ENCODE assay signal across 17 mouse cellular contexts in the genomic region with DNA sequence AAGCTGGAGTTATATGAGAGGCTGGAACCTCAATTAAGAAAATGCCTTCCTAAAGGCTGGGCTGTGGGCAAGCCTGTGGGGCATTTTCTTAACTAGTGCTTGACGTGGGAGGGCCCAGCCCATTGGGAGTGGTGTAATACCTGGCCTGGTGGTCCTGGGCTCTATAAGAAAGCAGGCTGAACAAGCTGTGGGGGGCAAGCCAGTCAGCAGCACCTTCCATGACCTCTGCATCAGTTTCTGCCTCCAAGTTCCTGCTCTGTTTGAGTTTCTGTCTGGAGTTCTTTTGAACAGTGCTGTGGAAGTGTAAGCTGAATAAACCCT. TPM values are rescaled to one million over a fixed set of nuclear protein-coding genes. Genes with fewer than 3 reads are reported as not detected.
DNase-seq lines count a peak whose midpoint lies in the region; ATAC-seq lines count a peak whose summit lies in the region.
"Had no signal": no experiment of that assay in that cellular context is flagged by ENCODE, and none has a peak within 500 bp of the region (broad histone marks: within the 10 kb centered on the region; RNA-seq: fewer than 3 reads in every experiment).

No protein-coding gene starts in this region.

- H3K4me1 ChIP-seq in heart, embryonic 10.5 days, result peaks cover 16% of the 10 kb centered on the region
- 0 out of 2 replicates have a peak, but pooled peaks cover 7% of the 10 kb centered on the region for H3K4me1 ChIP-seq in kidney, embryonic 16.5 days (ENCODE audit: insufficient read depth, low read length)
- peaks cover 83% of the 10 kb centered on the region for H3K4me1 ChIP-seq in megakaryocyte, embryonic 14.5 days
- peaks cover 14% of the 10 kb centered on the region for H3K4me1 ChIP-seq in stomach, embryonic 15.5 days
- H3K4me1 ChIP-seq: neural tube, embryonic 12.5 days had no signal

- intact Hi-C loops in heart, postnatal 25 days (cut with DNase I), result no loop called here

- H3K27me3 ChIP-seq in heart, embryonic 10.5 days (ENCODE audit: insufficient read depth, poor library complexity, severe bottlenecking), result no peaks in the 10 kb centered on the region
- no peaks in the 10 kb centered on the region for H3K27me3 ChIP-seq in kidney, embryonic 16.5 days (ENCODE audit: insufficient read depth, low read length)
- H3K27me3 ChIP-seq in megakaryocyte, embryonic 14.5 days (replicated peaks), result no peaks in the 10 kb centered on the region
- no peaks in the 10 kb centered on the region for H3K27me3 ChIP-seq in stomach, embryonic 15.5 days (replicated peaks)
- H3K27me3 ChIP-seq: embryonic facial prominence, embryonic 13.5 days; neural tube, embryonic 12.5 days had no signal

- H3K36me3 ChIP-seq in heart, embryonic 10.5 days, result 0 out of 2 replicates have a peak, but pooled peaks cover 4% of the 10 kb centered on the region
- no peaks in the 10 kb centered on the region for H3K36me3 ChIP-seq in kidney, embryonic 16.5 days (ENCODE audit: insufficient read depth, low read length)
- peaks cover 4% of the 10 kb centered on the region for H3K36me3 ChIP-seq in megakaryocyte, embryonic 14.5 days (replicated peaks; ENCODE audit: low read length)
- H3K36me3 ChIP-seq in stomach, embryonic 15.5 days, result no peaks in the 10 kb centered on the region
- H3K36me3 ChIP-seq: embryonic facial prominence, embryonic 13.5 days; forebrain, embryonic 10.5 days; neural tube, embryonic 12.5 days had no signal

- no peak for DNase-seq in heart, embryonic 10.5 days (ENCODE audit: low spot score)
- no peak for DNase-seq in heart, postnatal 25 days (ENCODE audit: low spot score)
- no peak for DNase-seq in kidney, postnatal 10 days
- no peak for DNase-seq in urinary bladder, postnatal 14 days (ENCODE audit: low spot score)
- DNase-seq: B cell, adult 2 months; cerebellum, adult 11-12 months; gastrocnemius, postnatal 25 days; right cerebral cortex, postnatal 4 days had no signal

- 31% methylated on average over 1 of the region's 1 CpGs for WGBS in heart, embryonic 10.5 days
- WGBS in kidney, embryonic 16.5 days, result 22% methylated on average over 1 of the region's 1 CpGs
- WGBS in stomach, embryonic 15.5 days, result 35% methylated on average over 1 of the region's 1 CpGs

- H3K9me3 ChIP-seq in heart, embryonic 10.5 days, result no peaks in the 10 kb centered on the region
- 0 out of 2 replicates have a peak, but pooled peaks cover 3% of the 10 kb centered on the region for H3K9me3 ChIP-seq in kidney, embryonic 16.5 days (ENCODE audit: low read length)
- peaks cover 12% of the 10 kb centered on the region for H3K9me3 ChIP-seq in megakaryocyte, embryonic 14.5 days
- no peaks in the 10 kb centered on the region; the same call in 1 of the 2 replicates for H3K9me3 ChIP-seq in stomach, embryonic 15.5 days
- H3K9me3 ChIP-seq: embryonic facial prominence, embryonic 13.5 days had no signal

- no peak overlapping the region for H3K4me2 ChIP-seq in kidney, embryonic 16.5 days (replicated peaks; ENCODE audit: low read depth, low read length)
- H3K4me2 ChIP-seq in stomach, embryonic 15.5 days, result no peak overlapping the region
- H3K4me2 ChIP-seq: embryonic facial prominence, embryonic 13.5 days; hindbrain, embryonic 14.5 days; neural tube, embryonic 12.5 days had no signal

- H3K4me3 ChIP-seq in heart, embryonic 10.5 days, result no peak overlapping the region
- H3K4me3 ChIP-seq in kidney, embryonic 16.5 days (ENCODE audit: low read length), result no peak overlapping the region
- H3K4me3 ChIP-seq in megakaryocyte, embryonic 14.5 days (replicated peaks), result peak overlapping the region; percentile 56
- H3K4me3 ChIP-seq in stomach, embryonic 15.5 days (replicated peaks), result no peak overlapping the region
- H3K4me3 ChIP-seq: embryonic facial prominence, embryonic 13.5 days; forebrain, embryonic 10.5 days; neural tube, embryonic 12.5 days had no signal

- H3K27ac ChIP-seq in heart, embryonic 10.5 days, result peak overlapping the region; percentile 48; the same call in 1 of the 2 replicates
- peak overlapping the region; percentile 25; the same call in 1 of the 2 replicates for H3K27ac ChIP-seq in kidney, embryonic 16.5 days (ENCODE audit: low read length)
- H3K27ac ChIP-seq in stomach, embryonic 15.5 days, result peak overlapping the region; percentile 58; the same call in 1 of the 2 replicates
- H3K27ac ChIP-seq: embryonic facial prominence, embryonic 13.5 days; forebrain, embryonic 10.5 days; hindbrain, embryonic 14.5 days; neural tube, embryonic 12.5 days had no signal

- no peak overlapping the region for H3K9ac ChIP-seq in kidney, embryonic 16.5 days (replicated peaks; ENCODE audit: low read length)
- no peak overlapping the region for H3K9ac ChIP-seq in stomach, embryonic 15.5 days
- H3K9ac ChIP-seq: embryonic facial prominence, embryonic 13.5 days; hindbrain, embryonic 14.5 days; neural tube, embryonic 12.5 days had no signal

- ATAC-seq in kidney, embryonic 16.5 days (ENCODE audit: low FRiP score, low TSS enrichment), result no peak
- ATAC-seq in megakaryocyte, adult 5-6 weeks (ENCODE audit: poor library complexity, severe bottlenecking), result no peak
- no peak; the same call in 1 of the 2 replicates for ATAC-seq in stomach, embryonic 15.5 days (ENCODE audit: insufficient read depth, low FRiP score, low read depth)
- ATAC-seq: midbrain, embryonic 16.5 days had no signal

RNA-seq across cellular contexts. Expression of a gene that starts 5.8 kb away (rescaled TPM):
- 69.5 and 91.2 TPM in 2 replicates for polyA plus RNA-seq in heart, embryonic 10.5 days (2016; fragmentation: Nextera tagmentation; extraction: Ambion mirVana)
- 100 to 1,000 TPM; 170 to 174 TPM for total RNA-seq in heart, postnatal 25 days (2021)
- 110 and 116 TPM in 2 replicates for polyA plus RNA-seq in kidney, embryonic 16.5 days (2015; fragmentation: Nextera tagmentation; extraction: Ambion mirVana)
- polyA plus RNA-seq in megakaryocyte, embryonic 14.5 days (2012; ENCODE audit: insufficient read depth, low replicate concordance), result 117 and 173 TPM in 2 replicates
- total RNA-seq in megakaryocyte, adult 5-6 weeks (2015), result 12.2 and 12.5 TPM in 2 replicates
- 5.1 and 8.8 TPM in 2 replicates for total RNA-seq in megakaryocyte, adult 5-6 weeks (2017)
- polyA plus RNA-seq in stomach, embryonic 15.5 days (2015; fragmentation: Nextera tagmentation; extraction: Ambion mirVana), result 97.9 and 105 TPM in 2 replicates

RNA-seq across cellular contexts. Expression of a gene that starts 31.7 kb away (rescaled TPM):
- polyA plus RNA-seq in heart, embryonic 10.5 days (2016; fragmentation: Nextera tagmentation; extraction: Ambion mirVana), result 66.3 and 87.5 TPM in 2 replicates
- total RNA-seq in heart, postnatal 25 days (2021), result 10 to 100 TPM; 40.6 to 44.9 TPM
- 113 and 114 TPM in 2 replicates for polyA plus RNA-seq in kidney, embryonic 16.5 days (2015; fragmentation: Nextera tagmentation; extraction: Ambion mirVana)
- polyA plus RNA-seq in megakaryocyte, embryonic 14.5 days (2012; ENCODE audit: insufficient read depth, low replicate concordance), result 262 and 336 TPM in 2 replicates
- 9.8 and 11.8 TPM in 2 replicates for total RNA-seq in megakaryocyte, adult 5-6 weeks (2015)
- 2.4 and 7.6 TPM in 2 replicates for total RNA-seq in megakaryocyte, adult 5-6 weeks (2017)
- 125 and 131 TPM in 2 replicates for polyA plus RNA-seq in stomach, embryonic 15.5 days (2015; fragmentation: Nextera tagmentation; extraction: Ambion mirVana)

RNA-seq across cellular contexts. Expression of a gene that starts 41.6 kb away (rescaled TPM):
- 2.8 and 9.7 TPM in 2 replicates for polyA plus RNA-seq in heart, embryonic 10.5 days (2016; fragmentation: Nextera tagmentation; extraction: Ambion mirVana)
- 10 to 100 TPM; 29.4 to 30.6 TPM for total RNA-seq in heart, postnatal 25 days (2021)
- polyA plus RNA-seq in kidney, embryonic 16.5 days (2015; fragmentation: Nextera tagmentation; extraction: Ambion mirVana), result 2.8 and 3.1 TPM in 2 replicates
- 4.1 and 7.0 TPM in 2 replicates for polyA plus RNA-seq in megakaryocyte, embryonic 14.5 days (2012; ENCODE audit: insufficient read depth, low replicate concordance)
- total RNA-seq in megakaryocyte, adult 5-6 weeks (2015), result 4.8 and 5.7 TPM in 2 replicates
- 2.0 and 2.8 TPM in 2 replicates for total RNA-seq in megakaryocyte, adult 5-6 weeks (2017)
- polyA plus RNA-seq in stomach, embryonic 15.5 days (2015; fragmentation: Nextera tagmentation; extraction: Ambion mirVana), result 2.9 and 3.4 TPM in 2 replicates

RNA-seq across cellular contexts. Expression of a gene that starts 58.1 kb away (rescaled TPM):
- polyA plus RNA-seq in heart, embryonic 10.5 days (2016; fragmentation: Nextera tagmentation; extraction: Ambion mirVana), result 0.21 and 0.70 TPM in 2 replicates
- not detected for total RNA-seq in heart, postnatal 25 days (2021)
- 0.32 and 0.56 TPM in 2 replicates for polyA plus RNA-seq in kidney, embryonic 16.5 days (2015; fragmentation: Nextera tagmentation; extraction: Ambion mirVana)
- polyA plus RNA-seq in megakaryocyte, embryonic 14.5 days (2012; ENCODE audit: insufficient read depth, low replicate concordance), result 0.11 TPM in 1 of 2 replicates, not detected in the other
- total RNA-seq in megakaryocyte, adult 5-6 weeks (2015), result 0.71 and 0.75 TPM in 2 replicates
- total RNA-seq in megakaryocyte, adult 5-6 weeks (2017), result 0.81 and 0.88 TPM in 2 replicates
- polyA plus RNA-seq in stomach, embryonic 15.5 days (2015; fragmentation: Nextera tagmentation; extraction: Ambion mirVana), result 0.48 and 0.82 TPM in 2 replicates
- total RNA-seq: gastrocnemius, postnatal 25 days had no signal
